Mouse (Mus musculus) ovary, postnatal 10 days (tissue): ENCODE measurements around the gene Ripk1.
A peak's percentile ranks its signal among the peaks of the same experiment; 100 is the strongest.

ENCODE experiments used
- DNase-seq: peaks from one replicate; pipeline ENCODE4 v3.0.0; 2022; ENCODE audit warnings: low spot score

Gene Ripk1

GRCm38 (mm10) chr13:34077492-34078271 lies 75.5 kb downstream of the Ripk1 start, which contains the start of gene Tubb2a:
Tubb2a (minus strand) TSS chr13:34078007.
- DNase-seq, result peak; percentile 83

DNA sequence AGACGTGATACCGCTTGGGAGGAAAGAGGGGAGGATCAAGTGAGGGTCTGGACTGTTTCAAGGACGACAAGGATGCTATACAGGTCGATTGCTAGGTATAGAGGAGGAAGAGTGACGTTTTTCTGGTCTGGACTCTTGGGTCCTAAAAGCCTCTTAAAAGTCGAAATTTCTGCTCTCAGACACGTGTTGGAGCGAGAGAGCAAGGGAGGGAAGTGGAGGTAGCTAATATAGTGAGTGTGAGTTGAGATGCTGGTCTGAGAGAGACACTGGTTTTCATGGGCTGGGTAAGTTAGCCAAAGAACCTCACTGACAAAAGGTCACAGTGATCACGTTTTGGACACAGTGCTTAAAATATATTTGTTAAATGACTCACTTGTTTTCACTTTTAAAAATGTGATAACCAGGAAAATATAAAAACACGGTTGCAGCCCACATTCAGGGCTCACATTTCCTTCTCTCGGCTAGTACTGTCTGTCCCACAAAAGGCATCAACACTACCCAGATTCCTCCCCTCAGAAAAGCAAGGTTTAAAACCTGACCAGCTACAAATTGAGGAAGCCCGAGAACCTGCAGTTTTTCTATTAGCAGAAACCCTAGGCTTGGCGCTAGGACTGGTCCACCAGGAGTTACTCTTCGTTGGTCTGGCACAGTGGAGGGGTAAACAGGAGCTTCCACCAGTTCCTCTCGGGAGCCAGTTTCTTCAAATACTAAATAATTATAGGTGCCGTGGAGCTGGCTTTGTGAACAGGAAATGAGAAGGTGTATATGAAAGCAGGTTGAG lies 76.5 kb downstream of the Ripk1 start:
- no peak for DNase-seq

DNA sequence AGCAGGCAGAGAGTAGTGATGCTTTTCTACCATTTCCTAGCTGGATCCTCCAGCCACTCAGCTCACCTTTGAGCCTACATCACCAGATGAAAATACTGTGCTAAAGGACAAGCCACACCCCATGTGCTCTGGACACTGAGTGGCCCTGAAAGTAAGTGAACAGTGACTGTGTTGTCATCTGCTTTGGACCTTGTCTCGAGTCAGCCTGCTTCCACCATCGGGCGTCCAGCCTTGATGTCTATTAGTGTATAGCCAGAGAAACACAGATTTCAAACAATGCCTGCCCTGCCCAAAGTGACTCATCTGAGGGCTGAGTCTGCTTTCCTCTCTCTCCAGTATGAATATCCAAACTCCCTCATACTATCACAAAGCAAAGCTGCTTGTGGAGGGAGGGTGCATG lies 77.6 kb downstream of the Ripk1 start:
- no peak for DNase-seq

- no peak for DNase-seq
These were observed 79.8 kb downstream of the Ripk1 start for GRCm38 (mm10) chr13:34081926-34082325.

DNA sequence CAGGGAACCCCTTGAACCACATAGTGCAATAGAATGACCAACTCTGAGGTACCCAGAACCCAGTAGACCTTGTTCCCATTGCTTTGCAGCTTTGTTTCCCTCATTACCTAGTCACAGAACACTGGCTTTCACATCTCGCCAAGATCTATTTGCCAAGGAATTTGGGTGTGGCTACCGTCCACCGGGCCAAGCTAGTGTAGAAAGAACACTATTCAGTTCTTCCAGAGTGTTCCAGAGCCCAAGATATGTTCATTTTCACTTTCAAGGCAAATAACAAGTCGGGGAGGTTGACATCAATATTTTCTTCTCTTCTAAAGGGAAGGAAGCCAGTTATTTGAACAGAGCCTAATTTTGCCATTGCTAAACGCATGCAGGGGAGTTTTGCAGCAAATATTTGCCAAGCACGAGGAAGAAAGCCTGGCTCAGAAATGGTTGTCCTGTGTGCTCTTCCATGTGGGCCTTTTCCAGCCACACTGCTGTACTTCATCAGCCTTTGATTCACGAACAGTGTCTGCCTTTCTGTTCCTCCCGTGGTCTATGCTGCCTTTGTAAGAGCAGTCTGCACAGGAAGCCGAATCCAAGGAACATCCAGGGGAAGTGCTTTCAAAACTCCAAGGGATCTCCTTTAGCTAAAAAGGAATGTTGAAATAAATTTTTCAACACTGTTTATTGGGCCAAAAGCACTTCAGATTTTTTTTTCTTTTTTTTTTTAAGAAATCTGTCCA lies 82.0 kb downstream of the Ripk1 start:
- no peak for DNase-seq
